Comparison of ENCODE assay signal across 13 mouse cellular contexts in the genomic region with DNA sequence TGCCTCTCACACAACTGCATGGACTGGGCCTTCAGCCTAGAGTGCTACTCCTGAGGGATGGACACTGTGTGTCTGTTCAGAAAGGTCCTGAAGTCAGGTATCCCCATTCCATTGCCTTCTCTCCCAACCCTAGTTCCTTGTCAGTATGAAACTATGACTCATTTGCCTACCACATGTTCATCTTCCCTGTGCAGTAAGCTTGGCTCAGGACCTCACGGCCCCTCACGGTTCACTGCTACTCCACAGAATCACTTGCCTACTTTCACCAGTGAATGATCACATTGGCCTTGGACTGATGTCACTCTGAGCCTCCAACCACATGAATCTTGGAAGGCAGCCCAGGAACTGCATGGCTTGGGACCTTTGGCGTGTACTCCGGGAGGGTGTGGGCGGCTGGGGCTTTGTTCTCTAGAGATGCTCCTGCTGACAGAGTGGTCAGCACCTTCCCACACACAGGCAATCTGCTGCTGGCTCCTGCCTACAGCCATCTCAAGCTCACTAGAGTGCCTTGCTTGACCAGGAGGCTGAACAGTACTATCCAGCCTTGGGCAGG. TPM values are rescaled to one million over a fixed set of nuclear protein-coding genes. Genes with fewer than 3 reads are reported as not detected.
DNase-seq lines count a peak whose midpoint lies in the region.
"Had no signal": no experiment of that assay in that cellular context is flagged by ENCODE, and none has a peak within 500 bp of the region (broad histone marks: within the 10 kb centered on the region; RNA-seq: fewer than 3 reads in every experiment).

No protein-coding gene starts in this region.

- peak; percentile 40 to 58 for DNase-seq in adrenal gland, postnatal 36 days
- no peak for DNase-seq in adrenal gland, adult 18-20 months (ENCODE audit: low spot score in 2 of 2)
- DNase-seq in 3T3-L1 (ENCODE audit: low read depth, low spot score) = peak; percentile 39
- DNase-seq in brain, adult 2 months (ENCODE audit: low read depth, low spot score) = peak; percentile 92
- DNase-seq in cerebellum, adult 9-11 months = peak; percentile 87
- DNase-seq in lung, adult 18-20 months = no peak
- no peak for DNase-seq in thymus, postnatal 14 days
- DNase-seq in embryo, embryonic 10 days (ENCODE audit: low spot score) = no peak
- DNase-seq: kidney, adult 9 months; kidney, postnatal 36 days; lung, embryonic 14.5 days; retina, postnatal 1 day had no signal

RNA-seq across cellular contexts. Expression of a gene that starts 4.6 kb away (rescaled TPM):
- 1 to 10 TPM; 3.2 to 4.4 TPM for total RNA-seq in adrenal gland, postnatal 36 days (2021)
- total RNA-seq in adrenal gland, adult 18-20 months (2021) = 1 to 10 TPM; 5.2 to 7.3 TPM
- total RNA-seq: neutrophil, adult 5-6 weeks had no signal

RNA-seq across cellular contexts. Expression of a gene that starts 17.1 kb away (rescaled TPM):
- total RNA-seq in adrenal gland, postnatal 36 days (2021) = 10 to 100 TPM; 33.0 to 40.3 TPM
- 10 to 100 TPM; 55.1 to 71.0 TPM for total RNA-seq in adrenal gland, adult 18-20 months (2021)
- total RNA-seq: neutrophil, adult 5-6 weeks had no signal

RNA-seq across cellular contexts. Expression of a gene that starts 47.3 kb away (rescaled TPM):
- total RNA-seq in adrenal gland, postnatal 36 days (2021) = 10 to 100 TPM; 76.6 to 81.8 TPM
- 10 to 100 TPM; 69.8 to 94.9 TPM for total RNA-seq in adrenal gland, adult 18-20 months (2021)

Comparison
In these comparisons a context has a peak if more than half of its experiments do, and no peak if none do; other contexts are left out.
1. DNase-seq: peak in adrenal gland, postnatal 36 days (2 of 2), 3T3-L1 (single experiment), brain, adult 2 months (single experiment) and cerebellum, adult 9-11 months (single experiment); none in adrenal gland, adult 18-20 months (0 of 2), lung, adult 18-20 months (0 of 2), thymus, postnatal 14 days (single experiment) and embryo, embryonic 10 days (single experiment).